Mouse (Mus musculus) midbrain, postnatal 0 days (tissue): ENCODE data around the gene Slc7a6. TPM values are rescaled to one million over a fixed set of nuclear protein-coding genes. Genes with fewer than 3 reads are reported as not detected.
"Not testable (repeated sequence)": the region's sequence is repeated elsewhere in the genome, so short reads cannot be mapped to it uniquely, and the experiment has no call there.

Source experiments
- ATAC-seq: fragments of 200-750 bp; cut with Nextera tagmentation; 2 replicates; pipeline ENCODE4 v1.8.0; 2017; ENCODE audit warnings: moderate number of reproducible peaks, mild to moderate bottlenecking, moderate TSS enrichment, moderate library complexity; ENCODE audit not compliant: low FRiP score
- DNase-seq: peaks from one replicate; pipeline ENCODE4 v3.0.0-alpha.2; 2015; ENCODE audit warnings: low spot score
- H3K27ac ChIP-seq: fragments of 300-500 bp; sonication (generic); 2 replicates; pipeline ENCODE4 v1.5.1; 2014; ENCODE audit warnings: low read depth, mild to moderate bottlenecking, low read length, mixed read lengths
- H3K27me3 ChIP-seq: fragments of 300-500 bp; sonication (generic); 2 replicates; pipeline ENCODE4 v1.6.1; 2014; ENCODE audit warnings: low read length, control low read depth, mixed read lengths; ENCODE audit not compliant: insufficient read depth
- H3K36me3 ChIP-seq: fragments of 300-500 bp; sonication (generic); 2 replicates; pipeline ENCODE4 v1.6.1; 2014; ENCODE audit warnings: low read length, control low read depth, mixed read lengths; ENCODE audit not compliant: insufficient read depth
- H3K4me1 ChIP-seq: fragments of 300-500 bp; sonication (generic); 2 replicates; pipeline ENCODE4 v1.6.1; 2014; ENCODE audit warnings: mild to moderate bottlenecking, control low read depth, antibody characterized with exemption, low read length, mixed read lengths; ENCODE audit not compliant: insufficient read depth
- H3K4me2 ChIP-seq: fragments of 300-500 bp; sonication (generic); 2 replicates; pipeline ENCODE4 v1.6.1; 2014; ENCODE audit warnings: low read depth, mild to moderate bottlenecking, low read length, mixed read lengths; ENCODE audit not compliant: poor library complexity, severe bottlenecking
- H3K4me3 ChIP-seq: fragments of 300-500 bp; sonication (generic); 2 replicates; pipeline ENCODE4 v1.5.1; 2014; ENCODE audit warnings: low read depth, mild to moderate bottlenecking, low read length, moderate library complexity
- H3K9ac ChIP-seq: fragments of 300-500 bp; sonication (generic); replicated peaks from 2 replicates; pipeline ENCODE4 v1.6.1; 2014; ENCODE audit warnings: mild to moderate bottlenecking, low read length, moderate library complexity, mixed read lengths; ENCODE audit not compliant: poor library complexity, severe bottlenecking
- H3K9me3 ChIP-seq: fragments of 300-500 bp; sonication (generic); 2 replicates; pipeline ENCODE4 v1.6.1; 2016; ENCODE audit warnings: low read length, control low read depth
- CTCF ChIP-seq: IDR thresholded peaks from 2 replicates; pipeline ENCODE4 v1.5.1; 2016; ENCODE audit warnings: antibody characterized with exemption, mild to moderate bottlenecking
- WGBS: fragments of 180-500 bp; shearing (Covaris S2); extraction: QIAGEN DNeasy Blood & Tissue Kit; methylation state at CpG from one replicate; pipeline ENCODE4 v1.1.7; 2014; 5-methylcytosine and 5-hydroxymethylcytosine counted together
- polyA plus RNA-seq: library from polyadenylated mRNA; unstranded; fragments of >200 nt; fragmentation: Nextera tagmentation; extraction: Ambion mirVana; gene quantifications from 2 replicates; pipeline ENCODE4 v1.2.1, GENCODE M21; 2015
- total RNA-seq: library from RNA; depleted of rRNA; stranded (reverse); fragments of >200 nt; gene quantifications from 2 replicates; pipeline ENCODE4 v1.2.3, GENCODE M21; 2014

Slc7a6 gene
- total and polyA plus RNA-seq, 2 experiments from 2014 or later, result 41.7 to 44.3 TPM

DNA sequence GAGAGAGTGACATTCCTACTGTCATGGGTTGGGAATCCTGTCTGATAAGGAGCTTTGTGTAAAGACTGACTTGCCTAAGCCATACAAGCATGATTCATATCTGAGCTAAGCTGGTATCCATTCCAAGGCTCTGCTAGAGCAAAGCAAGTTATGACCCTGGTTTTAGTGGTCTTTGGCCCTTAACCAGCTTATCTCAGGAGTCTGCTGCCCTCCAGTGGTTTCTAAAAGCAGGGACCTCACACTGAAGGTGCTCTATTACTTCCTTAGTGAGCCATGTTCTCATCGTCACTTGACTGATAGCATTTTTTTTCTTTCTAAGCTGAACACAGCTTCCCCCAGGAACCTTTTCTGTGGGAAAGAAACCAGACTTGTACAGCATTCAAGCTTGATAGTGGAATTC, 30.1 kb downstream of the Slc7a6 start:
- ATAC-seq (no peak), DNase-seq (peak; percentile 70)
- Histone ChIP-seq H3K4me2 (no peak overlapping the region), H3K4me3 (no peak overlapping the region), H3K27me3 (no peaks in the 10 kb centered on the region), H3K4me1 (no peaks in the 10 kb centered on the region), H3K9ac (no peak overlapping the region), H3K27ac (no peak overlapping the region), H3K9me3 (no peaks in the 10 kb centered on the region), H3K36me3 (peaks cover 56% of the 10 kb centered on the region)
- WGBS, result 0% methylated on average over 1 of the region's 1 CpGs
- TF ChIP-seq CTCF, result peak; percentile 81

DNA sequence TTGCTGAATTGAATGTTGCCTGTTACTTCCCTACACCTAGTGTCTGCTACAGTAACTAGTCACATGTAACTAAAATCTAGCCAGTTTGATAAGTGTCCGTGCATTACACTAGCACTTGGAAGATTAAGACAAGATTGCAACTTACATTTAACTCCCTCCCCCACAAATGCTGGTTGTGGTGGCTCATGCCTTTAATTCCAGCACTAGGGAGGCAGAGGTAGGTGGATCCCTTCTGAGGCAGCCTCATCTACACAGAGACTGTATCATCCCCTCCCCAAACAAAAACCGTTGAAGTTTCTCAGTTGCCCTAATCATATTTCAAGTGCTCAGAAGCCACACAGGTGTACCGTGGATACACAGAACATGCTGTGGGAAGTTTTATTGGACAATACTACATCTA, 30.9 kb downstream of the Slc7a6 start:
- H3K9ac ChIP-seq, H3K27me3 ChIP-seq, H3K4me2 ChIP-seq, ATAC-seq, H3K4me3 ChIP-seq, H3K27ac ChIP-seq, DNase-seq, H3K4me1 ChIP-seq, H3K9me3 ChIP-seq: not testable (repeated sequence)
- 86% methylated on average over 3 of the region's 3 CpGs for WGBS
- H3K36me3 ChIP-seq, result peaks cover 52% of the 10 kb centered on the region

DNA sequence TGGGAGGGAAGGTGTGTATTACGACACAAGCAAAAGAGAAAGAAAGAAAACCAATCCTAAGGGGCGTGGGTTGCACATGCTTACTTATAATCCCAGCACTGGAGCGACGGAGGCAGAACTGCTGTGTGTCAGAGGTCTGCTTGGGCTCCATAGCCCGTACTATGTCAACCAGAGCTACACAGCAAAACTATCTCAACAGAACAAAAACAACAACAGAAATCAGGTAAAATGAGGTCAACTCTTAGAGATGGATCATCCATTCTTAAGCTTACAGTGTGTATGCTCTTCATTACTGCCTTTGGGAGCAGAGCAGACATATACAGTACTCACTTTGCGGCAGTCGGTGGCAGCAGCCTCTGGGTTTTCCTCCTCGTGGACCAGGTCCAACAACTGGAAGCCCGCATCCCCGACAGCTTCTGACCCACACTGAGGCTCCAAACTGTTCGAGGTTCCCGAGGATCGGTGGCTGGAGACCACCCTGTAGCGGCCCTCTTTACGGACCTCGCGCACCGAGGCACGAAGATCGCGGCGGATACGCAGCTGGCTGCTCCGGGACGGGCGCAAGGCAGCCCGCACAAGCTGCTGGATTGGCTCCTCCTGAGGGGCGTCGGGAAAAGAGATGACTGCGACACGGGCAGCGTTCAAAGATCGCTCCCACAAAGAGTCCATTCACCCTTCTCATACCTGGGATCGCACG, 41.5 kb downstream of the Slc7a6 start:
- WGBS, result under 1% methylated on average over 34 of the region's 35 CpGs
- DNase-seq, result peak; percentile 65

DNA sequence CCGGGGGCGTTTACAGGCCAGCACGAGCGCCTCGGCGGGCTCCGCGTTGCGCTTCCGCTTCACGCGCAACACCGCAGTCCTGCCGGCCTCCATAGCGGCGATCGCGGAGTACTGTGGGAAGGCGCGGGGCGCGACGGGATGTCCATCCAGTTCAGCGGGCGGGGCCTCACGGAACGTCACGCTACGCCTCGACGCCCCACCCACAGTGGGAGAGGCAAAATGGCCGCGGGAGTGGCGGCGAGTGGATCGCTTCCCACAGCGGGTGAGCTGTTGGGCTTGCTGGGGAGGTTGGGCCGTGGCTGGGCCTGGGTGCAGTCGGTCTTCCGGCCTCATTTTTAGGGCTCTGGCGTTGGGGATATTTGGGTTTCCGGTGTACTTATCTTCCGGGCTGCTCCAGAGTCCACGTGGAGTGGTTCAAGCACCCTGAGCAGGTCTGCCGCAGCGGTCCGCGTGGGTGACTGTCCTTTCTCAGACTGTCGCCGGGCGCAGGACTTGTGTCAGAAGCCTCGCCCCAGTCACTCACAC, 42.2 kb downstream of the Slc7a6 start, which contains the start of the genes Slc7a6os and Prmt7:
Gene Slc7a6os (minus strand): TSS at position 115 of the 525 bp plus-strand sequence.
Gene Prmt7 (plus strand): TSS at position 116 of the 525 bp plus-strand sequence.
- ATAC-seq, result peak; percentile 98
- H3K4me2 ChIP-seq, result peak within 1 kb of the TSS; percentile 76
- H3K4me1 ChIP-seq, result peaks cover 7% of the 10 kb centered on the region

More for the DNA sequence above, 41.5 kb downstream of the Slc7a6 start:
- H3K27me3 ChIP-seq, result no peaks in the 10 kb centered on the region
- H3K4me3 ChIP-seq, result peak overlapping the region; percentile 80
- peaks cover 9% of the 10 kb centered on the region; the same call in 1 of the 2 replicates for H3K36me3 ChIP-seq
- peak overlapping the region; percentile 96 for H3K27ac ChIP-seq
- no peak; the same call in 1 of the 2 replicates for TF ChIP-seq CTCF
- peak; percentile 86 for ATAC-seq
- H3K9ac ChIP-seq, result peak overlapping the region; percentile 90
- H3K9me3 ChIP-seq, result no peaks in the 10 kb centered on the region
- H3K4me1 ChIP-seq, result peaks cover 7% of the 10 kb centered on the region
- peak overlapping the region; percentile 76 for H3K4me2 ChIP-seq

DNA sequence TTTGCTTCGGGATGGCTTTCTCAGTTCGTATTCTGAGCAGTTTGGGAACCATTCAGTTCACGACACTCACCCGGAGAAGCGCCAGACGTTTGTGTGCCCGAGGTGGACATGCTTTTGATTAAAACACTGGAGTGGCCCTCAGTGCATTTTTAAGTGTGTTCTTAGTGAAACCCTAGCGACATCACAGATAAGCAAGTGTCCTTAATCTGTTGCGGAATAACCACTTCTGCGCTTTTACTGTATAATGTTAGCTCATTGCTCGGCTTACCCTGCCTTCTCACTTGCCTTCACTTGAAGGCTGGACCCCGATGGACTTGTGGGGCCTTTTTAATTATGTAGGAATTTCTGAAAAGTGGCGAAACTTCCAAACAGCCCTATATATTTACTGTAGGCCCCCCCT, 42.8 kb downstream of the Slc7a6 start:
- TF ChIP-seq CTCF, result no peak
- Histone ChIP-seq H3K9ac (peak overlapping the region; percentile 90), H3K27ac (peak overlapping the region; percentile 96), H3K4me1 (peaks cover 7% of the 10 kb centered on the region), H3K36me3 (peaks cover 12% of the 10 kb centered on the region), H3K4me3 (peak overlapping the region; percentile 80), H3K9me3 (no peaks in the 10 kb centered on the region), H3K4me2 (peak overlapping the region; percentile 76), H3K27me3 (no peaks in the 10 kb centered on the region)
- 3% methylated on average over 13 of the region's 13 CpGs for WGBS
- no peak for ATAC-seq
- no peak for DNase-seq

More for the DNA sequence above, 42.2 kb downstream of the Slc7a6 start, which contains the start of the genes Slc7a6os and Prmt7:
- H3K4me3 ChIP-seq, result peak within 1 kb of the TSS; percentile 80
- H3K36me3 ChIP-seq, result peaks cover 12% of the 10 kb centered on the region
- H3K9me3 ChIP-seq, result no peaks in the 10 kb centered on the region
- under 1% methylated on average over 52 of the region's 52 CpGs for WGBS
- TF ChIP-seq CTCF, result no peak
- peak; percentile 97 for DNase-seq
- H3K27me3 ChIP-seq, result no peaks in the 10 kb centered on the region
- peak within 1 kb of the TSS; percentile 90 for H3K9ac ChIP-seq
- peak within 1 kb of the TSS; percentile 96 for H3K27ac ChIP-seq

DNA sequence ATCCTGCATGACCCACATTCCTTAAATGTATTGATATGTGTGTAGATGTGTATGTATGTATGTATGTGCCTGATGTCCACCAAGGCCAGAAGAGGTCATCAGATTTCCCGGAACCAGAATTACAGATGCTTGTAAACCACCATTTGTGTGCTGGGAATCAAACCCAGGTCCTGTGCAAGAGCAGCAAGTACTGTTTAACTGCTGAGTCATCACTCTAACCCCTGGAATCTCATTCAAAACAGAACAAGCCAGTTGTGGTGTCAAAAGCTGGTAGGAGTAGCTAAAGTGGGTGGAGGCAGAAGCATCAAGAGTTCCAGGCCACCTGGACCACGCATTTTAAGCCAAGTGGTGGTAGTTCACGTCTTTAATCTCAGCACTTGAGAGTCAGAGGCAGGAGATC, 45.3 kb downstream of the Slc7a6 start:
- Histone ChIP-seq H3K27ac (no peak overlapping the region), H3K27me3 (no peaks in the 10 kb centered on the region), H3K4me1 (peaks cover 7% of the 10 kb centered on the region), H3K4me2 (no peak overlapping the region), H3K4me3 (no peak overlapping the region), H3K9me3 (no peaks in the 10 kb centered on the region), H3K9ac (no peak overlapping the region), H3K36me3 (peaks cover 26% of the 10 kb centered on the region)
- ATAC-seq, result no peak
- TF ChIP-seq CTCF, result no peak
- DNase-seq, result no peak
- 90% methylated on average over 3 of the region's 3 CpGs for WGBS
